Mouse (Mus musculus) layer of hippocampus, postnatal 14 days (tissue): ENCODE data around the gene Shcbp1l. TPM values are rescaled to one million over a fixed set of nuclear protein-coding genes. Genes with fewer than 3 reads are reported as not detected.
"Not testable (repeated sequence)": the region's sequence is repeated elsewhere in the genome, so short reads cannot be mapped to it uniquely, and the experiment has no call there.

Experiments
- DNase-seq, 2 experiments: peaks; one replicate each; pipeline ENCODE4 v3.0.0; 2021 to 2022; ENCODE audit warnings: low spot score in 2 of 2, mixed read lengths in 1 of 2
- total RNA-seq, 2 experiments: library from RNA; stranded (reverse); gene quantifications; 2 replicates each; pipeline ENCODE4 v1.2.3; 2021

Shcbp1l gene
- total RNA-seq, 2 experiments from 2014 or later: 2.6 to 3.6 TPM

GRCm38 (mm10) chr1:153485201-153485796 is 60.3 kb downstream of the Shcbp1l start:
- DNase-seq: no peak

GRCm38 (mm10) chr1:153486120-153486519 is 61.2 kb downstream of the Shcbp1l start:
- DNase-seq: not testable (repeated sequence)

- peak in 1 of 2 experiments; percentile 30 for DNase-seq
Observed at GRCm38 (mm10) chr1:153486767-153487499, 62.0 kb downstream of the Shcbp1l start.

- peak; percentile 98 to 99 for DNase-seq
Observed at GRCm38 (mm10) chr1:153487500-153487879, 62.5 kb downstream of the Shcbp1l start, which contains the start of gene Dhx9. Dhx9 (minus strand) TSS chr1:153487660.

GRCm38 (mm10) chr1:153489132-153489531 is 64.2 kb downstream of the Shcbp1l start:
- DNase-seq: peak; percentile 19 to 50

GRCm38 (mm10) chr1:153489540-153489939 is 64.6 kb downstream of the Shcbp1l start:
- no peak for DNase-seq

- peak in 1 of 2 experiments; percentile 16 for DNase-seq
Observed at GRCm38 (mm10) chr1:153489963-153490362, 65.0 kb downstream of the Shcbp1l start.

- no peak for DNase-seq
Observed at GRCm38 (mm10) chr1:153491345-153491744, 66.4 kb downstream of the Shcbp1l start.

- DNase-seq: peak in 1 of 2 experiments; percentile 21
Observed at GRCm38 (mm10) chr1:153491822-153492221, 66.9 kb downstream of the Shcbp1l start.

- no peak for DNase-seq
Observed at GRCm38 (mm10) chr1:153493338-153493737, 68.4 kb downstream of the Shcbp1l start.

- no peak for DNase-seq
Observed at GRCm38 (mm10) chr1:153493931-153494330, 69.0 kb downstream of the Shcbp1l start.

- no peak for DNase-seq
Observed at GRCm38 (mm10) chr1:153496030-153496429, 71.1 kb downstream of the Shcbp1l start.

- no peak for DNase-seq
Observed at GRCm38 (mm10) chr1:153500030-153500429, 75.1 kb downstream of the Shcbp1l start.

- DNase-seq: no peak
Observed at GRCm38 (mm10) chr1:153501644-153502321, 76.8 kb downstream of the Shcbp1l start.

Other genes with a start within 250 kb of the Shcbp1l start
- gene Lamc2, start 238.7 kb upstream of the Shcbp1l start, total RNA-seq: 1 to 10 TPM; 1.4 to 2.0 TPM
- 10 to 100 TPM; 43.3 to 49.1 TPM for gene Lamc1, start 92.4 kb upstream of the Shcbp1l start, total RNA-seq
- gene Dhx9, start 62.5 kb downstream of the Shcbp1l start, total RNA-seq: 100 to 1,000 TPM; 121 to 125 TPM
- gene Npl, start 124.9 kb downstream of the Shcbp1l start, total RNA-seq: 1 to 10 TPM; 6.0 to 6.4 TPM
- gene Rgs8, start 227.9 kb downstream of the Shcbp1l start, total RNA-seq: 10 to 100 TPM; 51.8 to 53.0 TPM